Mouse (Mus musculus) embryonic facial prominence, embryonic 10.5 days (tissue): Measurements from ENCODE around the gene Pnck. TPM values are rescaled to one million over a fixed set of nuclear protein-coding genes. Genes with fewer than 3 reads are reported as not detected.

ENCODE experiments used
- DNase-seq: peaks from one replicate; pipeline ENCODE4 v3.0.0-alpha.2; 2017; ENCODE audit warnings: low spot score
- H3K27ac ChIP-seq: fragments of 300-500 bp; sonication (generic); replicated peaks from 2 replicates; pipeline ENCODE4 v1.5.1; 2016; ENCODE audit warnings: mild to moderate bottlenecking
- H3K27me3 ChIP-seq: fragments of 300-500 bp; sonication (generic); replicated peaks from 2 replicates; pipeline ENCODE4 v1.6.1; 2016; ENCODE audit warnings: low read depth, mild to moderate bottlenecking; ENCODE audit not compliant: poor library complexity, severe bottlenecking
- H3K36me3 ChIP-seq: fragments of 300-500 bp; sonication (generic); replicated peaks from 2 replicates; pipeline ENCODE4 v1.6.1; 2016; ENCODE audit warnings: mild to moderate bottlenecking, moderate library complexity
- H3K4me1 ChIP-seq: fragments of 300-500 bp; sonication (generic); 2 replicates; pipeline ENCODE4 v1.6.1; 2016
- H3K4me3 ChIP-seq: fragments of 300-500 bp; sonication (generic); 2 replicates; pipeline ENCODE4 v1.5.1; 2016; ENCODE audit warnings: mild to moderate bottlenecking, moderate library complexity
- H3K9me3 ChIP-seq: fragments of 300-500 bp; sonication (generic); 2 replicates; pipeline ENCODE4 v1.6.1; 2016; ENCODE audit warnings: mild to moderate bottlenecking
- WGBS: fragments of 180-500 bp; shearing (Covaris S2); methylation state at CpG from one replicate; pipeline ENCODE4 v1.1.7; 2016; 5-methylcytosine and 5-hydroxymethylcytosine counted together
- polyA plus RNA-seq: library from polyadenylated mRNA; unstranded; fragments of >200 nt; fragmentation: Nextera tagmentation; extraction: Ambion mirVana; gene quantifications from 2 replicates; pipeline ENCODE4 v1.2.1, GENCODE M21; 2016

Gene Pnck
- polyA plus RNA-seq, 1 experiment from 2014 or later = 7.4 TPM

GRCm38 (mm10) chrX:73663143-73663542 lies 3.2 kb upstream of the Pnck start:
- Histone ChIP-seq H3K4me1 (peaks cover 16% of the 10 kb centered on the region), H3K36me3 (no peaks in the 10 kb centered on the region), H3K27me3 (peaks cover 26% of the 10 kb centered on the region), H3K9me3 (no peaks in the 10 kb centered on the region), H3K4me3 (no peak overlapping the region), H3K27ac (no peak overlapping the region)
- DNase-seq = no peak

GRCm38 (mm10) chrX:73660284-73660665 lies 358 bp upstream of the Pnck start:
- DNase-seq = no peak
- 54% methylated on average over 3 of the region's 3 CpGs for WGBS
- Histone ChIP-seq H3K4me3 (peak overlapping the region; percentile 64), H3K27me3 (peaks cover 45% of the 10 kb centered on the region), H3K9me3 (no peaks in the 10 kb centered on the region), H3K36me3 (no peaks in the 10 kb centered on the region), H3K4me1 (peaks cover 16% of the 10 kb centered on the region), H3K27ac (peak overlapping the region; percentile 62)

GRCm38 (mm10) chrX:73658936-73659574 lies 862 bp downstream of the Pnck start:
- no peak for DNase-seq
- Histone ChIP-seq H3K36me3 (no peaks in the 10 kb centered on the region), H3K27ac (no peak overlapping the region), H3K27me3 (peaks cover 47% of the 10 kb centered on the region), H3K4me1 (peaks cover 16% of the 10 kb centered on the region), H3K9me3 (no peaks in the 10 kb centered on the region), H3K4me3 (peak overlapping the region; percentile 64)
- 57% methylated on average over 13 of the region's 13 CpGs for WGBS

GRCm38 (mm10) chrX:73658391-73658790 lies 1.5 kb downstream of the Pnck start:
- peaks cover 54% of the 10 kb centered on the region for H3K27me3 ChIP-seq
- no peaks in the 10 kb centered on the region for H3K9me3 ChIP-seq
- WGBS = 46% methylated on average over 7 of the region's 7 CpGs
- no peak for DNase-seq
- peaks cover 16% of the 10 kb centered on the region for H3K4me1 ChIP-seq
- H3K36me3 ChIP-seq = no peaks in the 10 kb centered on the region
- no peak overlapping the region for H3K4me3 ChIP-seq
- H3K27ac ChIP-seq = no peak overlapping the region

GRCm38 (mm10) chrX:73655529-73655928 lies 4.4 kb downstream of the Pnck start:
- Histone ChIP-seq H3K9me3 (no peaks in the 10 kb centered on the region), H3K27me3 (peaks cover 52% of the 10 kb centered on the region), H3K36me3 (no peaks in the 10 kb centered on the region), H3K4me1 (peaks cover 16% of the 10 kb centered on the region), H3K4me3 (no peak overlapping the region), H3K27ac (no peak overlapping the region)
- 68% methylated on average over 3 of the region's 3 CpGs for WGBS
- peak; percentile 53 for DNase-seq

GRCm38 (mm10) chrX:73654177-73654576 lies 5.7 kb downstream of the Pnck start:
- H3K36me3 ChIP-seq = no peaks in the 10 kb centered on the region
- no peak overlapping the region for H3K27ac ChIP-seq
- H3K9me3 ChIP-seq = no peaks in the 10 kb centered on the region
- H3K4me3 ChIP-seq = no peak overlapping the region
- H3K4me1 ChIP-seq = peaks cover 9% of the 10 kb centered on the region
- peak; percentile 80 for DNase-seq
- WGBS = 10% methylated on average over 6 of the region's 6 CpGs
- peaks cover 42% of the 10 kb centered on the region for H3K27me3 ChIP-seq

- Histone ChIP-seq H3K9me3 (no peaks in the 10 kb centered on the region), H3K27ac (no peak overlapping the region), H3K4me1 (peaks cover 3% of the 10 kb centered on the region), H3K27me3 (peaks cover 34% of the 10 kb centered on the region), H3K4me3 (no peak overlapping the region), H3K36me3 (no peaks in the 10 kb centered on the region)
- DNase-seq = no peak
- WGBS = 84% methylated on average over 6 of the region's 6 CpGs
These were observed 6.5 kb downstream of the Pnck start for GRCm38 (mm10) chrX:73653392-73653791.

- H3K4me1 ChIP-seq = no peaks in the 10 kb centered on the region
- H3K4me3 ChIP-seq = no peak overlapping the region
- H3K27me3 ChIP-seq = peaks cover 17% of the 10 kb centered on the region
- 82% methylated on average over 3 of the region's 3 CpGs for WGBS
- no peak for DNase-seq
- H3K36me3 ChIP-seq = no peaks in the 10 kb centered on the region
- H3K9me3 ChIP-seq = no peaks in the 10 kb centered on the region
- H3K27ac ChIP-seq = no peak overlapping the region
These were observed 9.0 kb downstream of the Pnck start for GRCm38 (mm10) chrX:73650869-73651268.

- 25% methylated on average over 4 of the region's 4 CpGs for WGBS
These were observed 14.8 kb downstream of the Pnck start for GRCm38 (mm10) chrX:73645121-73645520.

GRCm38 (mm10) chrX:73639901-73640469 lies 19.9 kb downstream of the Pnck start:
- peak; percentile 52 for DNase-seq
- 17% methylated on average over 41 of the region's 41 CpGs for WGBS
- H3K27ac ChIP-seq = peak overlapping the region; percentile 84

More at GRCm38 (mm10) chrX:73645121-73645520, 14.8 kb downstream of the Pnck start:
- DNase-seq = no peak
- no peak overlapping the region for H3K4me3 ChIP-seq
- peaks cover 42% of the 10 kb centered on the region for H3K27me3 ChIP-seq
- peaks cover 10% of the 10 kb centered on the region; the same call in 1 of the 2 replicates for H3K4me1 ChIP-seq
- no peak overlapping the region for H3K27ac ChIP-seq
- H3K36me3 ChIP-seq = peaks cover 19% of the 10 kb centered on the region
- no peaks in the 10 kb centered on the region for H3K9me3 ChIP-seq

GRCm38 (mm10) chrX:73639255-73639675 lies 20.7 kb downstream of the Pnck start, which contains the start of gene Dusp9:
TSS of gene Dusp9 (plus strand) at chrX:73639419.
- Histone ChIP-seq H3K36me3 (peaks cover 19% of the 10 kb centered on the region), H3K27me3 (peaks cover 98% of the 10 kb centered on the region), H3K27ac (peak within 1 kb of the TSS; percentile 84), H3K9me3 (no peaks in the 10 kb centered on the region), H3K4me3 (peak within 1 kb of the TSS; percentile 61), H3K4me1 (peaks cover 32% of the 10 kb centered on the region)
- DNase-seq = peak; percentile 86
- 14% methylated on average over 28 of the region's 28 CpGs for WGBS

More at GRCm38 (mm10) chrX:73639901-73640469, 19.9 kb downstream of the Pnck start:
- Histone ChIP-seq H3K9me3 (no peaks in the 10 kb centered on the region), H3K4me3 (peak overlapping the region; percentile 61), H3K36me3 (peaks cover 19% of the 10 kb centered on the region), H3K27me3 (peaks cover 94% of the 10 kb centered on the region), H3K4me1 (peaks cover 32% of the 10 kb centered on the region)

GRCm38 (mm10) chrX:73637415-73637814 lies 22.5 kb downstream of the Pnck start:
- H3K27ac ChIP-seq = peak overlapping the region; percentile 61
- WGBS = 10% methylated on average over 19 of the region's 19 CpGs
- peak overlapping the region; percentile 52 for H3K4me3 ChIP-seq
- H3K36me3 ChIP-seq = peaks cover 14% of the 10 kb centered on the region
- no peaks in the 10 kb centered on the region for H3K9me3 ChIP-seq
- DNase-seq = peak; percentile 47
- H3K4me1 ChIP-seq = peaks cover 32% of the 10 kb centered on the region
- peaks cover 100% of the 10 kb centered on the region for H3K27me3 ChIP-seq

GRCm38 (mm10) chrX:73635425-73635824 lies 24.5 kb downstream of the Pnck start:
- Histone ChIP-seq H3K27me3 (peaks cover 98% of the 10 kb centered on the region), H3K27ac (no peak overlapping the region), H3K36me3 (no peaks in the 10 kb centered on the region), H3K4me3 (peak overlapping the region; percentile 42), H3K4me1 (peaks cover 25% of the 10 kb centered on the region), H3K9me3 (no peaks in the 10 kb centered on the region)
- 20% methylated on average over 19 of the region's 19 CpGs for WGBS
- DNase-seq = peak; percentile 41
